Mouse (Mus musculus) gastrocnemius, postnatal 14 days (tissue): Measurements from ENCODE around the gene Ube2dnl1. TPM values are rescaled to one million over a fixed set of nuclear protein-coding genes. Genes with fewer than 3 reads are reported as not detected.

Experiments
- DNase-seq: peaks from one replicate; pipeline ENCODE4 v3.0.0; 2021; ENCODE audit warnings: mixed read lengths
- intact Hi-C: fragments of 180-260 bp; cut with DNase I; formaldehyde crosslinking; loops from one replicate; pipeline ENCODE4 v1.15.1; 2025; ENCODE audit warnings: low total_unique reads
- long read RNA-seq, 2 experiments: library from polyadenylated mRNA; stranded (forward); transcript quantifications; one replicate each; pipeline ENCODE4 v2.0.0; 2021
- total RNA-seq, 2 experiments: library from RNA; stranded (reverse); gene quantifications; 2 replicates each; pipeline ENCODE4 v1.2.3; 2021

Gene Ube2dnl1
- not detected for total RNA-seq
- long read RNA-seq, experiment 1, result 0 reads
- long read RNA-seq, experiment 2, result 0 reads

GRCm38 (mm10) chrX:114904712-114905111 is at the start of gene Ube2dnl1:
Gene Ube2dnl1 (plus strand): TSS chrX:114905012.
- no peak for DNase-seq
- intact Hi-C loops, result no loop called here

DNA sequence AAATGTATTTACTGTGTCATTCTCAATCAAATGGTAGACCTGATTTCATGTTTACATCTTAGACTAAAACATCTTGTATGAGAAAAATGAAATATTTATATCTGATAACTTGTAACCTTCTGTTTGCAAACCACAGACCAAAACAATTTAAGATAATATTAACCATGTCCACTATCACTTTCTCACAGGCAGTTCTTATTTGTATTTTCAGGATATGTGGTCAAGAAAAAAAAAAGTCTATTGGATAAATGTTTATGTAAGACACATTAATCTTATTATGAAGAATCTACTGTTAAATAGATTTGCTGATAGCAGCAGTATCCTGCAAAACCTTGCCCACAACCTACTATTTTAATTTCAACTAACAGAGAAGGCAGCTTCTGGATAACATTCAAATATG is 9.3 kb upstream of the Ube2dnl1 start:
- intact Hi-C loops, result no loop called here
- DNase-seq, result no peak

GRCm38 (mm10) chrX:114897506-114897905 is 7.3 kb upstream of the Ube2dnl1 start:
- DNase-seq, result no peak
- intact Hi-C loops, result no loop called here

- no peak for DNase-seq
- intact Hi-C loops, result no loop called here
These were observed 1.4 kb upstream of the Ube2dnl1 start for GRCm38 (mm10) chrX:114903391-114903790.

DNA sequence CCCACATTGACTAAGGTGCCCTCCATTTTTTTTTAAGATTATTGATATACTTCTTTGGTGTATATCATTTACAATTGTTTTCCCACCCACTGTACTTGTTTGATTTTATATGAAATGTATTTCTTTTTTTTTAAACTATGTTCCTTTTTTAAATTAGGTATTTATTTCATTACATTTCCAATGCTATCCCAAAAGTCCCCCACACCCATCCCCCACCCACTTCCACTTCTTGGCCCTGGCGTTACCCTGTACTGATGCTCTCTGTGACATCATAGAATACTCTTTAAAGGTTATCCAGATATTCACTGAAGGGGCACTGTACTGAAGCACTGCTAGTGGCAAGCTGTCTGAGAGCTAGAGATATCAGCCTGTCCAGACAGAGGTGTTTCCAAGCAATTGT is 2.5 kb downstream of the Ube2dnl1 start, which contains the start of gene Ube2dnl2:
Gene Ube2dnl2, plus strand, starts transcription at position 301 of the 400 bp plus-strand sequence.
- no peak for DNase-seq
- intact Hi-C loops, result no loop called here

DNA sequence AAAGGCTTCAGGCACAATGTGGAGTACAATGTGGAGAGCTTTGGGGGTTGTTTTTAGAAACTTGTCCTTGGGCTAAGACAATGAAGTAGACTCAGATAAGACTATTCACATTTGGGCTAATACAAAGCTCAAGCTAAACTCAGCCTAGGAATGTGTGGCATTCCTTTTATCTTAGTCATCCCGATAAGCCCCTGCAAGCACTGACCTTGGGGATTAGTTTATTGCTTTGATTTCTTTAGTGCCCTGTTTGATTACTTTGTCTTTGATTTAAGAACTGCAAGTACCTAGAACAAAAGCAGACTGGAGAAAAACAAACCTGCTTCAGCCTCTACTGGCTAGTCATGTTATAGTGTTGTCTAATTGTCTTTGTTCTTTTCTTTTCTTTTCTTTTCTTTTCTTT is 50.3 kb downstream of the Ube2dnl1 start:
- no peak for DNase-seq
- intact Hi-C loops, result no loop called here

Other genes with a start within 250 kb of the Ube2dnl1 start
- gene Ube2dnl2, start 2.6 kb downstream of the Ube2dnl1 start, total RNA-seq, result not detected